Mouse (Mus musculus) gastrocnemius, postnatal 36 days (tissue): ENCODE measurements at regions not wholly inside any gene's neighbourhood (a gene's known extent, or its start where the extent isn't known, plus 50 kb on each side); places are given as distances from the start of the nearest gene placed in this dataset.

Source experiments
- DNase-seq, 2 experiments: peaks; one replicate each; pipeline ENCODE4 v3.0.0; 2022
- intact Hi-C: fragments of 180-260 bp; cut with DNase I; formaldehyde crosslinking; loops from one replicate; pipeline ENCODE4 v1.15.1; 2025

GRCm38 (mm10) chr2:30718741-30719381 is 84.6 kb downstream of the 1700001O22Rik start:
- peak; percentile 73 to 84 for DNase-seq
- intact Hi-C loops = loop anchor here (2.0 kb wide), 1 partner anchor 246 kb away; no protein-coding TSS in a partner anchor

GRCm38 (mm10) chr2:30718329-30718675 is 85.2 kb downstream of the 1700001O22Rik start:
- peak; percentile 84 to 86 for DNase-seq
- intact Hi-C loops = loop anchor here (2.0 kb wide), 1 partner anchor 246 kb away; no protein-coding TSS in a partner anchor

GRCm38 (mm10) chr2:30717566-30718328 is 85.7 kb downstream of the 1700001O22Rik start:
- intact Hi-C loops = loop anchor here (2.0 kb wide), 1 partner anchor 245 kb away; no protein-coding TSS in a partner anchor
- no peak for DNase-seq

- peak in 1 of 2 experiments; percentile 56 for DNase-seq
These were observed 86.6 kb downstream of the 1700001O22Rik start for GRCm38 (mm10) chr2:30716580-30717565.

GRCm38 (mm10) chr2:30715720-30716310 is 87.6 kb downstream of the 1700001O22Rik start:
- intact Hi-C loops = no loop called here
- DNase-seq = no peak

More at GRCm38 (mm10) chr2:30716580-30717565, 86.6 kb downstream of the 1700001O22Rik start:
- intact Hi-C loops = no loop called here

GRCm38 (mm10) chr2:30713535-30713934 is 89.9 kb downstream of the 1700001O22Rik start:
- DNase-seq = peak; percentile 52 to 59
- intact Hi-C loops = loop anchor here (2.0 to 5.0 kb wide), 2 partner anchors 81 to 271 kb away; no protein-coding TSS in a partner anchor

GRCm38 (mm10) chr2:30712841-30713401 is 90.5 kb downstream of the 1700001O22Rik start:
- no peak for DNase-seq
- intact Hi-C loops = loop anchor here (2.0 to 5.0 kb wide), 2 partner anchors 82 to 271 kb away; no protein-coding TSS in a partner anchor

- DNase-seq = peak; percentile 87 to 94
- intact Hi-C loops = loop anchor here (2.0 to 5.0 kb wide), 2 partner anchors 83 to 270 kb away; no protein-coding TSS in a partner anchor
These were observed 91.5 kb downstream of the 1700001O22Rik start for GRCm38 (mm10) chr2:30711853-30712498.

- DNase-seq = peak in 1 of 2 experiments; percentile 41
- intact Hi-C loops = loop anchor here (5.0 kb wide), 1 partner anchor 269 kb away; no protein-coding TSS in a partner anchor
These were observed 92.0 kb downstream of the 1700001O22Rik start for GRCm38 (mm10) chr2:30711476-30711852.

GRCm38 (mm10) chr2:30710895-30711294 is 92.6 kb downstream of the 1700001O22Rik start:
- intact Hi-C loops = loop anchor here (5.0 kb wide), 1 partner anchor 269 kb away; no protein-coding TSS in a partner anchor
- DNase-seq = no peak

GRCm38 (mm10) chr2:30709386-30709884 is 94.0 kb downstream of the 1700001O22Rik start:
- intact Hi-C loops = loop anchor here (5.0 kb wide), 1 partner anchor 112 kb away; the partner anchor contains the start of gene Cstad
- DNase-seq = peak in 1 of 2 experiments; percentile 18

- intact Hi-C loops = loop anchor here (5.0 kb wide), 1 partner anchor 112 kb away; the partner anchor contains the start of gene Cstad
- DNase-seq = no peak
These were observed 94.6 kb downstream of the 1700001O22Rik start for GRCm38 (mm10) chr2:30708762-30709385.

- intact Hi-C loops = loop anchor here (5.0 kb wide), 1 partner anchor 111 kb away; the partner anchor contains the start of gene Cstad
- DNase-seq = peak; percentile 75 to 81
These were observed 95.3 kb downstream of the 1700001O22Rik start for GRCm38 (mm10) chr2:30708001-30708683.

GRCm38 (mm10) chr2:30707099-30708000 is 96.1 kb downstream of the 1700001O22Rik start:
- intact Hi-C loops = loop anchor here (5.0 kb wide), 1 partner anchor 110 kb away; the partner anchor contains the start of gene Cstad
- DNase-seq = peak; percentile 67 to 75

- DNase-seq = no peak
- intact Hi-C loops = loop anchor here (5.0 kb wide), 1 partner anchor 109 kb away; the partner anchor contains the start of gene Cstad
These were observed 97.4 kb downstream of the 1700001O22Rik start for GRCm38 (mm10) chr2:30706036-30706435.

- DNase-seq = no peak
- intact Hi-C loops = no loop called here
These were observed 100.2 kb downstream of the 1700001O22Rik start for GRCm38 (mm10) chr2:30703308-30703707.
